Mouse (Mus musculus): ENCODE data around the gene Tchp. TPM values are rescaled to one million over a fixed set of nuclear protein-coding genes. Genes with fewer than 3 reads are reported as not detected.

Tchp gene
- polyA plus RNA-seq (2015; fragmentation: Nextera tagmentation; extraction: Ambion mirVana): 14.8 and 16.7 TPM in 2 replicates

DNA sequence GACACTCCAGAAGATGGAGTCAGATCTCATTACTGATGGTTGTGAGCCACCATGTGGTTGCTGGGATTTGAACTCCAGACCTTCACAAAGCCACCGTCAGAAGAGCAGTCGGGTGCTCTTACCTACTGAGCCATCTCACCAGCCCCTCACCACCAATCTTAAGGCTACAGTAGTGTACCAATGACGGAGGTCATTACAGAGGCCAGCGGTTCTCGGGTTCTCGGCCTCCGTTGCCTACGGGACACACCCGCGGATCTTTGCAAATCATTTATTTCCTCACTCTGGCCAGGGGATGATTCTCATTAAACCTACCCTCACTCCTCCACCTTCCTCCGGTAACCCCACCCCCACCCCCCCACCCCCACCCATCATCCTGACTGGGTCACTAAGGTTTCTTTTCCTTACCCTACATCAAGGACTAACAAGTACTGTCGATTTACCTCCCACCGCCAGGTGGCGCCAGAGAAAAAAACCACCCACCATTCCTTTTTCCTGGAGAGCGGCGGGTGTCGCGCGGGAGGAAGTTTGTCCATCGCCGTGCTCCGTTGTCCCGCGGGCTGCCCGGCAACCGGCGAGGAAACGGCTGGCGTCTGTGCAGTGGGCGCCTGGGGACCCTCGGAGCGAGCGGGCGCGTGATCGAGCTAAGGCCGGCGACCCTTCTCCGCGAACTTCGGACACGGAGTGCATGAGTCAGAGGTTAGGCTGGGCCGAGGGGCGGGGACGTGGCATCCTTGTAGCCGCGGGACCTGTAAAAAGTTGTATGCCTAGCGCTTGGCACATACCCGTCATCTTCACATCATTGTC lies at the start of gene Tchp:
TSS of gene Tchp (plus strand) at position 496 of the 804 bp plus-strand sequence.
- H3K27me3 ChIP-seq: no peaks in the 10 kb centered on the region
- peak within 1 kb of the TSS; percentile 99 for H3K4me3 ChIP-seq
- peaks cover 11% of the 10 kb centered on the region for H3K4me1 ChIP-seq
- ATAC-seq (replicated peaks): peak; percentile 84
- peak within 1 kb of the TSS; percentile 82 for H3K9ac ChIP-seq (replicated peaks)
- 4% methylated on average over 49 of the region's 49 CpGs for WGBS
- peak within 1 kb of the TSS; percentile 62 for H3K4me2 ChIP-seq (replicated peaks)
- no peaks in the 10 kb centered on the region for H3K9me3 ChIP-seq
- H3K27ac ChIP-seq (replicated peaks): no peak within 1 kb of the TSS
- peaks cover 18% of the 10 kb centered on the region for H3K36me3 ChIP-seq

- peaks cover 11% of the 10 kb centered on the region for H3K4me1 ChIP-seq
- no peaks in the 10 kb centered on the region for H3K36me3 ChIP-seq
- WGBS: under 1% methylated on average over 45 of the region's 47 CpGs
- H3K27me3 ChIP-seq: peaks cover 36% of the 10 kb centered on the region
- no peaks in the 10 kb centered on the region for H3K9me3 ChIP-seq
- H3K27ac ChIP-seq (replicated peaks): no peak within 1 kb of the TSS
- ATAC-seq (replicated peaks): no peak
- H3K4me2 ChIP-seq (replicated peaks): peak within 1 kb of the TSS; percentile 64
- H3K4me3 ChIP-seq: peak within 1 kb of the TSS; percentile 36
- H3K9ac ChIP-seq (replicated peaks): peak within 1 kb of the TSS; percentile 14; the same call in 1 of the 2 replicates
Measured at GRCm38 (mm10) chr5:114658255-114658654, 49.3 kb upstream of the Tchp start, which contains the start of gene Trpv4. Gene Trpv4, minus strand, starts transcription at chr5:114658421.

GRCm38 (mm10) chr5:114661029-114661428 lies 46.5 kb upstream of the Tchp start:
- Histone ChIP-seq H3K4me3 (no peak overlapping the region), H3K36me3 (no peaks in the 10 kb centered on the region), H3K9me3 (no peaks in the 10 kb centered on the region), H3K9ac (replicated peaks) (no peak overlapping the region), H3K27ac (replicated peaks) (no peak overlapping the region), H3K4me1 (peaks cover 11% of the 10 kb centered on the region), H3K27me3 (peaks cover 35% of the 10 kb centered on the region), H3K4me2 (replicated peaks) (no peak overlapping the region)
- no peak for ATAC-seq (replicated peaks)
- WGBS: 81% methylated on average over 6 of the region's 6 CpGs

DNA sequence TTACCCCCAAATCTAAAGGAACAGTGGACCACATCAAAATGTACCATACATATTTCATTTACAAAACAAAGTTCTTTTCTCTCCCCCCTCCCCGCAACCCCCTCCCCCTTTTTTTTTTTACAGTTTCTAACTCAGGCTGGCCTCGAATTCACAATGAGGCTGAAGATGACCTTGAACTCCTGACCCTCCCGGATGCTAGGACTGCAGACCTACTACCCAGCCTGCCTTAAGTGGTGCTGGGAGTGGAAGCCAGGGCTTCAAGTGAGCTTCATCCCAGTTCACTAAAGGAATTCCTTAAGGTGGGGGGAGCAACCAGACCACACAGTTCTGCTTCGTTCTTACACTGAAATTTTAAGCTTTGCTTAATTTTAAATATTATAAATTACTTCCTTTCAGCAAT lies 43.4 kb upstream of the Tchp start:
- no peak overlapping the region for H3K4me2 ChIP-seq (replicated peaks)
- H3K27me3 ChIP-seq: peaks cover 5% of the 10 kb centered on the region
- no peak for ATAC-seq (replicated peaks)
- no peaks in the 10 kb centered on the region for H3K9me3 ChIP-seq
- no peak overlapping the region for H3K4me3 ChIP-seq
- peaks cover 9% of the 10 kb centered on the region; the same call in 1 of the 2 replicates for H3K4me1 ChIP-seq
- no peaks in the 10 kb centered on the region for H3K36me3 ChIP-seq
- H3K9ac ChIP-seq (replicated peaks): no peak overlapping the region
- WGBS: 79% methylated on average over 4 of the region's 4 CpGs
- no peak overlapping the region for H3K27ac ChIP-seq (replicated peaks)

- H3K4me3 ChIP-seq: no peak overlapping the region
- no peaks in the 10 kb centered on the region for H3K36me3 ChIP-seq
- no peaks in the 10 kb centered on the region for H3K9me3 ChIP-seq
- H3K27me3 ChIP-seq: 0 out of 2 replicates have a peak, but pooled peaks cover 1% of the 10 kb centered on the region
- ATAC-seq (replicated peaks): no peak
- 49% methylated on average over 7 of the region's 7 CpGs for WGBS
- H3K27ac ChIP-seq (replicated peaks): no peak overlapping the region
- no peak overlapping the region for H3K9ac ChIP-seq (replicated peaks)
- H3K4me1 ChIP-seq: peaks cover 10% of the 10 kb centered on the region; the same call in 1 of the 2 replicates
- H3K4me2 ChIP-seq (replicated peaks): no peak overlapping the region
Measured at GRCm38 (mm10) chr5:114664750-114665149, 42.8 kb upstream of the Tchp start.

GRCm38 (mm10) chr5:114666659-114667058 lies 40.9 kb upstream of the Tchp start:
- Histone ChIP-seq H3K27me3 (no peaks in the 10 kb centered on the region), H3K36me3 (no peaks in the 10 kb centered on the region), H3K4me3 (no peak overlapping the region), H3K4me1 (peaks cover 14% of the 10 kb centered on the region; the same call in 1 of the 2 replicates), H3K9me3 (no peaks in the 10 kb centered on the region), H3K4me2 (replicated peaks) (no peak overlapping the region), H3K27ac (replicated peaks) (no peak overlapping the region), H3K9ac (replicated peaks) (no peak overlapping the region)
- 63% methylated on average over 1 of the region's 1 CpGs for WGBS
- ATAC-seq (replicated peaks): no peak

- ATAC-seq (replicated peaks): peak; percentile 83
- Histone ChIP-seq H3K4me3 (peak overlapping the region; percentile 38), H3K4me1 (peaks cover 14% of the 10 kb centered on the region; the same call in 1 of the 2 replicates), H3K27me3 (no peaks in the 10 kb centered on the region), H3K9me3 (no peaks in the 10 kb centered on the region), H3K9ac (replicated peaks) (no peak overlapping the region), H3K27ac (replicated peaks) (no peak overlapping the region), H3K36me3 (no peaks in the 10 kb centered on the region), H3K4me2 (replicated peaks) (peak overlapping the region; percentile 50)
- WGBS: 4% methylated on average over 36 of the region's 36 CpGs
Measured at GRCm38 (mm10) chr5:114667228-114667856, 40.2 kb upstream of the Tchp start.

DNA sequence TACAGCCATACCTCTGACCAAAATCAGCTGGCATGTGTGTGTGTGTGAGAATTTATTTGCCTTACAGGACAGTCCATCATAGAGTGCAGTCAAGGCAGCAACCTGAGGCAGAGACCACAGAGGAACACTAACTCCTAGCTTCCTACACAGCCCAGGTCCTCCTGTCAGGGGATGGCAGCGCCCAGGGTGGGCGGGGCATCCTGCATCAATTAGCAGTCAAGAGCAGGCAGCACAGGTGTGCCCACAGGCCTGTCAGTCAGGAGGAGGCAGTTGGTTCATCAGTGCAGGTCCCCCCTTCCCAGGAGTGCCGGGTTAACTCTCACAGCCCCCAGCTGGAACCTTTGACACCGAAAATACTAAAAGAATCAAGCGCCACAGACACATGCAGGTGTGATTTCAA lies 38.5 kb upstream of the Tchp start:
- Histone ChIP-seq H3K27me3 (no peaks in the 10 kb centered on the region), H3K9ac (replicated peaks) (no peak overlapping the region)
- WGBS: 88% methylated on average over 5 of the region's 5 CpGs

DNA sequence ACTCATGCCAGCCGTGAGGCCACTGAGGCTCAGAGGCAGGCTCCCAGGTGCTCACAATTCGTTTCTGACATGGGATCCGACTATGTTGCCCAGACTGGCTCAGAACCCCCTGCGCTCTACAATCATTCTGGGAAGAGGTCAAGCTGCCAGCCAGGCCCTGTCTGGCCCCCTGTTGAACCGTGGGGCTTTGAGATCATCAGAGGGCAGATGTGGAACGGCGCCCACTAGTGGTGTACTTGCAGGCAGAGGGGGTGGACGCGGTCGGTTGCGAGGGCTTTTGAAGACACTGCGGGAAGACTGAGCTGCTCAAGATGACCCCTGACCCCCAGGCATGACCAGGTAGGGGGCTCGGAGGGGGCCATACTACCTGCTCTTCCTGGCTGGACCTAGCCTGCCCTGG lies 34.4 kb upstream of the Tchp start:
- no peaks in the 10 kb centered on the region for H3K9me3 ChIP-seq
- no peaks in the 10 kb centered on the region for H3K36me3 ChIP-seq
- H3K4me2 ChIP-seq (replicated peaks): no peak overlapping the region
- ATAC-seq (replicated peaks): no peak
- no peak overlapping the region for H3K27ac ChIP-seq (replicated peaks)
- WGBS: 90% methylated on average over 13 of the region's 13 CpGs
- no peaks in the 10 kb centered on the region for H3K27me3 ChIP-seq
- 0 out of 2 replicates have a peak, but pooled peaks cover 5% of the 10 kb centered on the region for H3K4me1 ChIP-seq
- H3K9ac ChIP-seq (replicated peaks): no peak overlapping the region
- H3K4me3 ChIP-seq: no peak overlapping the region

More for the DNA sequence above, 38.5 kb upstream of the Tchp start:
- Histone ChIP-seq H3K4me3 (no peak overlapping the region), H3K4me1 (peaks cover 14% of the 10 kb centered on the region; the same call in 1 of the 2 replicates), H3K9me3 (no peaks in the 10 kb centered on the region), H3K36me3 (no peaks in the 10 kb centered on the region), H3K4me2 (replicated peaks) (no peak overlapping the region), H3K27ac (replicated peaks) (no peak overlapping the region)
- ATAC-seq (replicated peaks): no peak

GRCm38 (mm10) chr5:114674594-114674993 lies 33.0 kb upstream of the Tchp start:
- Histone ChIP-seq H3K27me3 (no peaks in the 10 kb centered on the region), H3K9me3 (no peaks in the 10 kb centered on the region), H3K4me3 (no peak overlapping the region), H3K4me1 (0 out of 2 replicates have a peak, but pooled peaks cover 7% of the 10 kb centered on the region), H3K36me3 (no peaks in the 10 kb centered on the region), H3K27ac (replicated peaks) (no peak overlapping the region), H3K9ac (replicated peaks) (no peak overlapping the region), H3K4me2 (replicated peaks) (no peak overlapping the region)
- no peak for ATAC-seq (replicated peaks)
- 91% methylated on average over 8 of the region's 8 CpGs for WGBS

GRCm38 (mm10) chr5:114679841-114680591 lies 27.5 kb upstream of the Tchp start:
- Histone ChIP-seq H3K4me3 (no peak overlapping the region), H3K4me1 (0 out of 2 replicates have a peak, but pooled peaks cover 7% of the 10 kb centered on the region), H3K9ac (replicated peaks) (no peak overlapping the region), H3K4me2 (replicated peaks) (no peak overlapping the region), H3K9me3 (no peaks in the 10 kb centered on the region), H3K27me3 (no peaks in the 10 kb centered on the region), H3K36me3 (no peaks in the 10 kb centered on the region), H3K27ac (replicated peaks) (no peak overlapping the region)
- ATAC-seq (replicated peaks): no peak
- 54% methylated on average over 17 of the region's 17 CpGs for WGBS
